Mouse (Mus musculus): ENCODE data around the gene Cyp4x1.

DNA sequence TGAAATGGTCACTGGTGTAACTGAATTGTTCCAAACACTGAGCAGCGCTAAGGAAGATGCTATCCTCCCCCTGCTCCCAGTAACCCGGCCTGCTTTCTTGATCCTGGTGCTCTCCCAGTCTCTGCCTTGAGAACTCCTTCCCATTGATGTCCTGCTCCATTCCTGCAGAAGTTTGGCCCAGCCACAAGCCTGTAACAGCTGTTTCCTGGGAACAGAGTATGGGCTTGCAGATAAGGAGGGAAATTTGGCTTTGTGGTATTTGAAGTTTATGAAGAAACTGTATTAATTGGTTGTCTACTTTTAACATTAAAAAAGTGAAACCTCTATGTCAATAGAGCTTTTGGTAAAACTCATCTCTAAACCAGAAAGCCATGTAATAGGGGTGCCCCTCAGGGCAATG, 10.6 kb downstream of the Cyp4x1 start:
- TF ChIP-seq CTCF (IDR thresholded peaks at IDR 0.05; ENCODE audit: borderline replicate concordance, insufficient read depth, low read depth, low read length) (no peak), POLR2A (IDR thresholded peaks at IDR 0.05; ENCODE audit: borderline replicate concordance, insufficient read depth, low read length) (no peak)
